20 mouse cellular contexts compared by ENCODE assay signal in the genomic region with DNA sequence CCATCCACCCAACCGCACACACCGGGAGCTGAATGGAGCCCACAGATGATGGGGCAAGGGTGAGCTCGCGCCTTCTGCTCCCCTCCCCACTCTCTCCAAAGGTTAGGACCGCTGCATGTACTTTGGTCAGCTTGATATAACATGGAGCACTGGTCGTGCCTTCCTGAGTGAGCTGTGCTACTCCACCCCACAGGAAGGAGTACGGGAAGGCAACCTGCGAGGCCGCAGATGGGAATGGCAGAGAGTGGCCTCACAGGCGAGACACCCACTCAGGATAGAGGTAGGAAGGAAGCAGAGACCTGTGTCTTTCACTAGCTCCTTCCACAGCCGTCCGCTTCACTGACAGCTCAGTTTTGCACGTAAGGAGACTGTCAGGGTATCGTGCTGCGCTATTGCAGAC. TPM values are rescaled to one million over a fixed set of nuclear protein-coding genes. Genes with fewer than 3 reads are reported as not detected.
A peak's percentile ranks its signal among the peaks of the same experiment; 100 is the strongest.
DNase-seq lines count a peak whose midpoint lies in the region; ATAC-seq lines count a peak whose summit lies in the region.
"Had no signal": no experiment of that assay in that cellular context is flagged by ENCODE, and none has a peak within 500 bp of the region (broad histone marks: within the 10 kb centered on the region; RNA-seq: fewer than 3 reads in every experiment).

No protein-coding gene starts in this region.

- 84% methylated on average over 15 of the region's 15 CpGs for WGBS in hindbrain, embryonic 13.5 days
- 84% methylated on average over 15 of the region's 15 CpGs for WGBS in hindbrain, embryonic 14.5 days
- WGBS in kidney, embryonic 16.5 days, result 83% methylated on average over 15 of the region's 15 CpGs
- 82% methylated on average over 15 of the region's 15 CpGs for WGBS in embryonic facial prominence, embryonic 12.5 days

- 0 out of 2 replicates have a peak overlapping the region, but pooled peaks have one; percentile 19 for H3K9ac ChIP-seq in hindbrain, embryonic 13.5 days
- H3K9ac ChIP-seq in hindbrain, embryonic 14.5 days, result no peak overlapping the region
- no peak overlapping the region for H3K9ac ChIP-seq in kidney, embryonic 16.5 days (replicated peaks; ENCODE audit: low read length)
- no peak overlapping the region for H3K9ac ChIP-seq in embryonic facial prominence, embryonic 12.5 days
- H3K9ac ChIP-seq: liver, embryonic 15.5 days; lung, embryonic 14.5 days had no signal

- no peak overlapping the region for H3K4me3 ChIP-seq in hindbrain, embryonic 13.5 days
- no peak overlapping the region for H3K4me3 ChIP-seq in hindbrain, embryonic 14.5 days (replicated peaks; ENCODE audit: low read length)
- H3K4me3 ChIP-seq in kidney, embryonic 16.5 days (ENCODE audit: low read length), result no peak overlapping the region
- no peak overlapping the region for H3K4me3 ChIP-seq in embryonic facial prominence, embryonic 12.5 days
- H3K4me3 ChIP-seq: erythroblast, embryonic 14.5 days; gastrocnemius, adult 2 months; liver, embryonic 15.5 days had no signal

- H3K4me1 ChIP-seq in hindbrain, embryonic 13.5 days (replicated peaks), result peaks cover 6% of the 10 kb centered on the region
- no peaks in the 10 kb centered on the region for H3K4me1 ChIP-seq in hindbrain, embryonic 14.5 days (replicated peaks; ENCODE audit: control insufficient read depth, insufficient read depth, low read length)
- H3K4me1 ChIP-seq in kidney, embryonic 16.5 days (ENCODE audit: insufficient read depth, low read length), result no peaks in the 10 kb centered on the region
- H3K4me1 ChIP-seq in embryonic facial prominence, embryonic 12.5 days, result peaks cover 4% of the 10 kb centered on the region

- DNase-seq in hindbrain, embryonic 14.5 days (ENCODE audit: low spot score), result no peak
- DNase-seq in kidney, adult 18-20 months, result no peak
- no peak for DNase-seq in left cerebral cortex, postnatal 14 days (ENCODE audit: low spot score in 2 of 2)

- intact Hi-C loops in left cerebral cortex, postnatal 14 days (cut with DNase I), result loop anchor here (10.0 kb wide), 1 partner anchor 176 kb away; the partner anchor contains the start of gene Nradd

- no peaks in the 10 kb centered on the region for H3K9me3 ChIP-seq in hindbrain, embryonic 13.5 days
- H3K9me3 ChIP-seq in hindbrain, embryonic 14.5 days (ENCODE audit: control insufficient read depth, low read length), result no peaks in the 10 kb centered on the region
- H3K9me3 ChIP-seq in kidney, embryonic 16.5 days (ENCODE audit: low read length), result no peaks in the 10 kb centered on the region
- H3K9me3 ChIP-seq in embryonic facial prominence, embryonic 12.5 days, result no peaks in the 10 kb centered on the region
- H3K9me3 ChIP-seq: liver, embryonic 15.5 days had no signal

- H3K27ac ChIP-seq in hindbrain, embryonic 13.5 days, result no peak overlapping the region
- H3K27ac ChIP-seq in hindbrain, embryonic 14.5 days, result no peak overlapping the region
- H3K27ac ChIP-seq in kidney, embryonic 16.5 days (ENCODE audit: low read length), result no peak overlapping the region
- no peak overlapping the region for H3K27ac ChIP-seq in embryonic facial prominence, embryonic 12.5 days
- H3K27ac ChIP-seq: gastrocnemius, adult 2 months; liver, embryonic 15.5 days; stomach, postnatal 0 days had no signal

- peaks cover 43% of the 10 kb centered on the region for H3K36me3 ChIP-seq in hindbrain, embryonic 13.5 days
- H3K36me3 ChIP-seq in hindbrain, embryonic 14.5 days (replicated peaks; ENCODE audit: control insufficient read depth, insufficient read depth), result peaks cover 34% of the 10 kb centered on the region
- H3K36me3 ChIP-seq in kidney, embryonic 16.5 days (ENCODE audit: insufficient read depth, low read length), result no peaks in the 10 kb centered on the region
- H3K36me3 ChIP-seq in embryonic facial prominence, embryonic 12.5 days, result peaks cover 12% of the 10 kb centered on the region; the same call in 1 of the 2 replicates
- H3K36me3 ChIP-seq: liver, embryonic 15.5 days had no signal

- no peak overlapping the region for H3K4me2 ChIP-seq in hindbrain, embryonic 13.5 days
- H3K4me2 ChIP-seq in hindbrain, embryonic 14.5 days (replicated peaks), result no peak overlapping the region
- H3K4me2 ChIP-seq in kidney, embryonic 16.5 days (replicated peaks; ENCODE audit: low read depth, low read length), result no peak overlapping the region
- no peak overlapping the region for H3K4me2 ChIP-seq in embryonic facial prominence, embryonic 12.5 days (replicated peaks)
- H3K4me2 ChIP-seq: heart, embryonic 11.5 days; liver, embryonic 15.5 days; lung, embryonic 14.5 days had no signal

- H3K27me3 ChIP-seq in hindbrain, embryonic 13.5 days, result no peaks in the 10 kb centered on the region
- H3K27me3 ChIP-seq in hindbrain, embryonic 14.5 days (ENCODE audit: control insufficient read depth, insufficient read depth, low read length), result no peaks in the 10 kb centered on the region
- H3K27me3 ChIP-seq in kidney, embryonic 16.5 days (ENCODE audit: insufficient read depth, low read length), result no peaks in the 10 kb centered on the region
- H3K27me3 ChIP-seq in embryonic facial prominence, embryonic 12.5 days, result no peaks in the 10 kb centered on the region
- H3K27me3 ChIP-seq: liver, embryonic 15.5 days had no signal

- no peak for ATAC-seq in hindbrain, embryonic 13.5 days (ENCODE audit: low FRiP score)
- no peak for ATAC-seq in hindbrain, embryonic 14.5 days (ENCODE audit: low FRiP score)
- peak; percentile 42; the same call in 1 of the 2 replicates for ATAC-seq in kidney, embryonic 16.5 days (ENCODE audit: low FRiP score, low TSS enrichment)
- ATAC-seq in embryonic facial prominence, embryonic 12.5 days (ENCODE audit: insufficient number of reproducible peaks, insufficient read depth, low FRiP score, low TSS enrichment), result peak; percentile 59; the same call in 1 of the 2 replicates
- ATAC-seq in erythroblast, adult 5-6 weeks (replicated peaks; ENCODE audit: low FRiP score, poor library complexity, severe bottlenecking), result 0 out of 2 replicates have a peak, but pooled peaks have one; percentile 20

RNA-seq across cellular contexts. Expression of gene Klhl18, which starts 28.1 kb away (rescaled TPM):
- polyA plus RNA-seq in hindbrain, embryonic 13.5 days (2015; fragmentation: Nextera tagmentation; extraction: Ambion mirVana), result 16.4 and 17.1 TPM in 2 replicates
- polyA plus RNA-seq in hindbrain, embryonic 14.5 days (2014; fragmentation: Nextera tagmentation; extraction: Ambion mirVana), result 22.6 and 28.6 TPM in 2 replicates
- polyA plus RNA-seq in kidney, embryonic 16.5 days (2015; fragmentation: Nextera tagmentation; extraction: Ambion mirVana), result 9.3 and 11.6 TPM in 2 replicates
- polyA plus RNA-seq in embryonic facial prominence, embryonic 12.5 days (2016; fragmentation: Nextera tagmentation; extraction: Ambion mirVana), result 10.3 and 10.9 TPM in 2 replicates
- total RNA-seq in erythroblast, adult 5-6 weeks (2015; ENCODE audit: low replicate concordance), result 4.8 and 18.4 TPM in 2 replicates
- total RNA-seq in erythroblast, adult 5-6 weeks (2017; ENCODE audit: low replicate concordance), result 2.4 and 3.4 TPM in 2 replicates
- 10 to 100 TPM; 31.4 to 33.8 TPM for total RNA-seq in left cerebral cortex, postnatal 14 days (2021)

RNA-seq across cellular contexts. Expression of gene Kif9, which starts 28.4 kb away (rescaled TPM):
- 3.0 and 6.2 TPM in 2 replicates for polyA plus RNA-seq in hindbrain, embryonic 13.5 days (2015; fragmentation: Nextera tagmentation; extraction: Ambion mirVana)
- 4.4 and 6.5 TPM in 2 replicates for polyA plus RNA-seq in hindbrain, embryonic 14.5 days (2014; fragmentation: Nextera tagmentation; extraction: Ambion mirVana)
- 1.4 and 1.7 TPM in 2 replicates for polyA plus RNA-seq in kidney, embryonic 16.5 days (2015; fragmentation: Nextera tagmentation; extraction: Ambion mirVana)
- polyA plus RNA-seq in embryonic facial prominence, embryonic 12.5 days (2016; fragmentation: Nextera tagmentation; extraction: Ambion mirVana), result 1.4 and 1.5 TPM in 2 replicates
- 0.84 TPM in 1 of 2 replicates, not detected in the other for total RNA-seq in erythroblast, adult 5-6 weeks (2015; ENCODE audit: low replicate concordance)
- 0.42 TPM in 1 of 2 replicates, not detected in the other for total RNA-seq in erythroblast, adult 5-6 weeks (2017; ENCODE audit: low replicate concordance)
- total RNA-seq in left cerebral cortex, postnatal 14 days (2021), result 1 to 10 TPM; 4.6 to 6.4 TPM
- polyA plus RNA-seq: erythroblast, embryonic 14.5 days had no signal

RNA-seq across cellular contexts. Expression of gene Ngp, which starts 28.8 kb away (rescaled TPM):
- 1.4 and 2.8 TPM in 2 replicates for polyA plus RNA-seq in hindbrain, embryonic 13.5 days (2015; fragmentation: Nextera tagmentation; extraction: Ambion mirVana)
- 1.4 and 2.9 TPM in 2 replicates for polyA plus RNA-seq in hindbrain, embryonic 14.5 days (2014; fragmentation: Nextera tagmentation; extraction: Ambion mirVana)
- polyA plus RNA-seq in kidney, embryonic 16.5 days (2015; fragmentation: Nextera tagmentation; extraction: Ambion mirVana), result 3.4 and 4.8 TPM in 2 replicates
- polyA plus RNA-seq in embryonic facial prominence, embryonic 12.5 days (2016; fragmentation: Nextera tagmentation; extraction: Ambion mirVana), result 3.3 and 4.1 TPM in 2 replicates
- total RNA-seq in erythroblast, adult 5-6 weeks (2015; ENCODE audit: low replicate concordance), result 6,400 and 7,048 TPM in 2 replicates
- 1,550 and 2,626 TPM in 2 replicates for total RNA-seq in erythroblast, adult 5-6 weeks (2017; ENCODE audit: low replicate concordance)
- under 1 TPM in 1 of 2 experiments, not detected in 1; 0.63 TPM for total RNA-seq in left cerebral cortex, postnatal 14 days (2021)
- total RNA-seq: adrenal gland, adult 8-10 months; gastrocnemius, adult 2 months; gastrocnemius, postnatal 36 days; heart, adult 18-20 months; layer of hippocampus, postnatal 36 days; liver, adult 2 months had no signal
- polyA plus RNA-seq: activated CD4-positive, CD25-positive, alpha-beta regulatory T cell, adult 4 months; large intestine, adult 2 months had no signal

RNA-seq across cellular contexts. Expression of gene Ptpn23, which starts 40.3 kb away (rescaled TPM):
- 23.4 and 25.2 TPM in 2 replicates for polyA plus RNA-seq in hindbrain, embryonic 13.5 days (2015; fragmentation: Nextera tagmentation; extraction: Ambion mirVana)
- polyA plus RNA-seq in hindbrain, embryonic 14.5 days (2014; fragmentation: Nextera tagmentation; extraction: Ambion mirVana), result 22.7 and 22.9 TPM in 2 replicates
- 15.8 and 20.7 TPM in 2 replicates for polyA plus RNA-seq in kidney, embryonic 16.5 days (2015; fragmentation: Nextera tagmentation; extraction: Ambion mirVana)
- polyA plus RNA-seq in embryonic facial prominence, embryonic 12.5 days (2016; fragmentation: Nextera tagmentation; extraction: Ambion mirVana), result 19.3 and 22.3 TPM in 2 replicates
- 3.8 and 4.2 TPM in 2 replicates for total RNA-seq in erythroblast, adult 5-6 weeks (2015; ENCODE audit: low replicate concordance)
- 0.60 and 1.1 TPM in 2 replicates for total RNA-seq in erythroblast, adult 5-6 weeks (2017; ENCODE audit: low replicate concordance)
- total RNA-seq in left cerebral cortex, postnatal 14 days (2021), result 10 to 100 TPM; 54.2 to 59.7 TPM

Comparison
In these comparisons a context has a peak if more than half of its experiments do, and no peak if none do; other contexts are left out.
1. ATAC-seq: peak in kidney, embryonic 16.5 days (single experiment), embryonic facial prominence, embryonic 12.5 days (single experiment) and erythroblast, adult 5-6 weeks (single experiment); none in hindbrain, embryonic 13.5 days (single experiment) and hindbrain, embryonic 14.5 days (single experiment).